Mouse (Mus musculus) retina, postnatal 7 days (tissue): Measurements from ENCODE around the gene Cerk.
"Not testable (repeated sequence)": the region's sequence is repeated elsewhere in the genome, so short reads cannot be mapped to it uniquely, and the experiment has no call there.

Source experiments
- DNase-seq: peaks from one replicate; pipeline ENCODE4 v3.0.0-alpha.2; 2012; ENCODE audit warnings: low read depth, low spot score

The Cerk gene

GRCm38 (mm10) chr15:86206385-86206784, 20.4 kb upstream of the Cerk start:
- no peak for DNase-seq

GRCm38 (mm10) chr15:86205300-86205699, 19.4 kb upstream of the Cerk start:
- no peak for DNase-seq

GRCm38 (mm10) chr15:86203942-86204561, 18.1 kb upstream of the Cerk start:
- no peak for DNase-seq

- DNase-seq = no peak
These were observed 17.4 kb upstream of the Cerk start for GRCm38 (mm10) chr15:86203292-86203793.

GRCm38 (mm10) chr15:86202640-86203039, 16.7 kb upstream of the Cerk start:
- DNase-seq = no peak

GRCm38 (mm10) chr15:86201696-86202330, 15.9 kb upstream of the Cerk start:
- no peak for DNase-seq

GRCm38 (mm10) chr15:86201095-86201494, 15.2 kb upstream of the Cerk start:
- no peak for DNase-seq

- no peak for DNase-seq
These were observed 14.2 kb upstream of the Cerk start for GRCm38 (mm10) chr15:86200169-86200568.

GRCm38 (mm10) chr15:86199482-86199881, 13.5 kb upstream of the Cerk start:
- DNase-seq = no peak

GRCm38 (mm10) chr15:86199052-86199451, 13.1 kb upstream of the Cerk start:
- no peak for DNase-seq

- not testable (repeated sequence) for DNase-seq
These were observed 8.9 kb upstream of the Cerk start for GRCm38 (mm10) chr15:86194676-86195453.

- no peak for DNase-seq
These were observed 6.0 kb upstream of the Cerk start for GRCm38 (mm10) chr15:86191933-86192332.

GRCm38 (mm10) chr15:86191505-86191904, 5.6 kb upstream of the Cerk start:
- DNase-seq = no peak

- no peak for DNase-seq
These were observed 4.4 kb upstream of the Cerk start for GRCm38 (mm10) chr15:86190387-86190786.

- no peak for DNase-seq
These were observed 3.0 kb upstream of the Cerk start for GRCm38 (mm10) chr15:86188746-86189470.

- no peak for DNase-seq
These were observed 2.2 kb upstream of the Cerk start for GRCm38 (mm10) chr15:86188186-86188585.

- no peak for DNase-seq
These were observed 745 bp upstream of the Cerk start for GRCm38 (mm10) chr15:86186686-86187085.

GRCm38 (mm10) chr15:86184851-86185688, 871 bp downstream of the Cerk start:
- DNase-seq = no peak

- DNase-seq = no peak
These were observed 1.9 kb downstream of the Cerk start for GRCm38 (mm10) chr15:86184071-86184470.

GRCm38 (mm10) chr15:86183484-86183883, 2.5 kb downstream of the Cerk start:
- no peak for DNase-seq

- no peak for DNase-seq
These were observed 3.3 kb downstream of the Cerk start for GRCm38 (mm10) chr15:86182646-86183045.
